Mouse (Mus musculus): ENCODE results near the gene Mup5. TPM values are rescaled to one million over a fixed set of nuclear protein-coding genes. Genes with fewer than 3 reads are reported as not detected.
"Not testable (repeated sequence)": the region's sequence is repeated elsewhere in the genome, so short reads cannot be mapped to it uniquely, and the experiment has no call there.

The Mup5 gene
- total RNA-seq (2017): not detected in 2 replicates

DNA sequence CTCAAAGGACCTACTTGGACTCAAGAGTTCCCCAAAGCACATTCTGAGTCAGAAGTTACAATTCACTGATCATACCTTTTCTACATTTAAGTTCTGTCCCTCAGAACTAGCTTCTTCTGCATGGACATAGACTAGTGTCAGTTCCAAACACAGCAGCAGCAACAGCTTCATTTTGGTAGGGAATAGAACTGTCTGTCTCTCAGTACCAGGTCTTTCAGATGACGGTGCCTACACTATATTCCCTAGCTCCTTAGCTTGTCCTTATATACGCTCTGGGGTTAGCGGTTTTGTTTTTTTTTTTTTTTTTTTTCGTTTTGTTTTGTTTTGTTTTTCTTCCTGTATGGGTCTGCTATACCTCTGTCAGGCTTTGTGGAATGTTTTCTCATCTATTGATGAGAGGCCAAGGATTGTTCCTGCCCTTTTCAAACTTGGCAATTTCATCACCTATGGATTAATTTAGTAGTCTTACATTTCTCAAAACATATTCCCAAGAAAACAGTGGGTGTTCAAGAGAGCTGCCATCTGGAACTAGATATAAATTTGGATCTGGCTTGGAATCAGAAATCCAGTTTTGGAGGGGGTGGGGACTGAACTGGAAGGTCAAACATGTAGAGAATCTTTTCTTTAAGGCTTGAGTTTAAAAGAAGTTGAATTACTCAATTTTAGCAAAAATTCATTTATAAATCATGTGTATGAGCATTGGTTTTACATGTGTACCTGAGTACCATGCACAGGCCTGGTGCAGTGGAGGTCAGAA, at the start of gene Mup5:
Mup5 (minus strand) TSS at position 282 of the 757 bp plus-strand sequence.
- ATAC-seq (replicated peaks; ENCODE audit: low read depth, poor library complexity, severe bottlenecking): no peak

DNA sequence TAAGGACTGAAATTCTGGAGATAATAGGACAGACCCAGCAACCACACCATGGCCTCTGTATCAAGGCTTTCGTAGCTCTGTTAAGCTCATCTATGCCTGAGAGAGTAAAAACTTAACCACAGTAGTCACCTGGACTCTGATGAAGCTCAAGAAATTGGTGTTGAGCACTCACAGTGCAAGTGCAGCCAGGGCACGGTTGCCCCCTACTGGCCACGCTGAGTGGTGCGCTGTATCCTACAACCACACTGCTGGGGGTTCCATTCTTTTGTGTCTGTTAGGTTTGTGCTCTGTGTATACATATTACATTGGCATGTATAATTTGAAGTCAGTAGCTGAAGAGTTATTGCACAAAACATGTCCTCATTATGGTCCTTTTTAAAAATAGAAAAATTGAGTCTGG, 23.1 kb upstream of the Mup5 start:
- ATAC-seq (replicated peaks; ENCODE audit: low read depth, poor library complexity, severe bottlenecking): no peak

DNA sequence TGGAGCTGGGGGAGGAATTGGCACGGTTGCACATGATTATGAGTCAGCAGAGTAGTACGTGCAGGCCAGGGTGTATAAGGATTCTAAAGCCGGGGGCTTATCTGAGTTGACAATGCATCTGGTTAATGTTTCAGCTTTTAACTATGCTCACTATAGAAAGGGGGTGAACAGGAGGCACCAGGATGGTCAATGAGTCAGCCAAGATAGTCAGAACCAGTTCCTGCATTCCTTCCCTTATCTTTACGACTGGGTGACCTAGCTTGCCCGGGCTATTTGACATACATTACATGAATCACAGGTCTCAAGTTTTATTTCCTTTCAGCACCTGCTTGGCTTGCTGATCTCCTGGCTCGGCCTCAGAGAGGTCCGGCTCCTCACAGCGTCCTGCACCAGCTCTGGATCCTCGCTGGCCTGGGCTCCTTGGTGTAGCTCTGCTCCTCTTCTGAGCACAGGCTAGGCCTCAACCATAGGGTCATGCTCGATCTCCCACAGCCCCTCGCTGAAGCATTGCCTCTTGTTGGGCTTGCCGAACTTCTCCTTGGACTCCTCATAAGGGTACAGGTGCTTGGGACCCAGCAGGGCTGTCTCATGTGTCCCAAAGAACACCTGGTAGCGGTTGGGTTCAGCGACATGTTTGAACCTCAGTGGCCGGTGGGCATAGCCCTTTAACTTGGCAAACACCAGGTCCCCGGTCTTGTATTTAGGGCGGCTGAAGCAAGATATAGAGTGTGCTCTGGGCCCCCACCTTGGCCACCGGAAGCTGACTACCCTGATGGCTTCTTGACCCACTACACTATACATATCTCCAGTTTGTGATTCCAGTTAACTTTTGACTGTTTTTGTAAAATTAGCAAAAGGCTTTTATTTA, 21.0 kb upstream of the Mup5 start:
- no peak for ATAC-seq (replicated peaks; ENCODE audit: low read depth, poor library complexity, severe bottlenecking)

DNA sequence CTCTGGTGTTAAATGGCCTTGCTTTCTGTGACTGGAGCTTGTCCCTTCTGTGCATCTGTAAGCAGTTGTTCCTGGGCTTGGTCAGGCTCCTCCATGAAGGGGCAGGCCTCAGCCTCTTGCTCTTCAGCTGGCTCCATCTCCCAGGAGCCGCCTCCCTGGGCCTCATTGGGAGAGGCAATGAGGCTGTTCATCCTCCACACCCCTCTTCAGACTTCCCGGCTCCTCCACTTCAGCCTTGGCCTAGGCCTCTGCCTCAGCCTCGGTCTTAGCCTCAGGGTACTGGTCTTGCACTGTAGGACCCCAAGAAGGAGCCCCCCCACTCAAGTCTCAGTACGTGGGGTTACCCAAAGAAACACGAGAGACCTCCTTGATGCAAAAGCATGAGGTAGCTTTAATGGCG, 20.3 kb upstream of the Mup5 start:
- ATAC-seq (replicated peaks; ENCODE audit: low read depth, poor library complexity, severe bottlenecking): no peak

DNA sequence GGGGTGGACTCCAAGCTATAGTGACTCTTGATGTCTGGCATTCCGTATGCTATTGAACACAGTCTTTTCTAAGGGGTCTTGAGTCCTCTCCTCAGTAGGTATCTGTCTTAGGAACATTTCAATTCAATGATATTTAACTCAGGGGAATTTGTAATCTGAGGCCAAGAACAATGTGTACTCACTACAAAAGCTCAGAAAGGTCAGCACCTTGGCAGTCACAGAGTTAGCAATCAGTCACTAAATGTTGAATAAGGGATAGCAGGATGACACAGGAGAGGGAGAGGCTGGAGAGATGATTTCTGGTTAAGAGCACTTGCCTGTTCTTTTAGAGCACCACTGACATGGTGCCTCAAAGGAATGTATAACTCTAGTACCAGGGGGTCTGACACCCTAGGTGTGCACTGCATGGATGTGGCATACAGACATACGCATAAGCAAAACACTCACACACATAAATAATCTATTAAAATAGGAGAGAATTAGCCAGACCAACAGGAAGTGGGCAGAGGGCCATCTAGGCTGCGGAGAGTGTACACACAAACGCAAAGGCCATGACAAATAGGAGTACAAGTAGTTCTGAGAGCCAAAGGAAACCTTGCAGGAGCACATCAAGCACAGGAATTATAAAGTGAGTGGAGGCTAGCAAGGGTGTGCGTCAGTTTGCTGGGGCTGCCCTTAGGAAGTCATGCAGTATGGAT, 9.9 kb upstream of the Mup5 start:
- no peak for ATAC-seq (replicated peaks; ENCODE audit: low read depth, poor library complexity, severe bottlenecking)

DNA sequence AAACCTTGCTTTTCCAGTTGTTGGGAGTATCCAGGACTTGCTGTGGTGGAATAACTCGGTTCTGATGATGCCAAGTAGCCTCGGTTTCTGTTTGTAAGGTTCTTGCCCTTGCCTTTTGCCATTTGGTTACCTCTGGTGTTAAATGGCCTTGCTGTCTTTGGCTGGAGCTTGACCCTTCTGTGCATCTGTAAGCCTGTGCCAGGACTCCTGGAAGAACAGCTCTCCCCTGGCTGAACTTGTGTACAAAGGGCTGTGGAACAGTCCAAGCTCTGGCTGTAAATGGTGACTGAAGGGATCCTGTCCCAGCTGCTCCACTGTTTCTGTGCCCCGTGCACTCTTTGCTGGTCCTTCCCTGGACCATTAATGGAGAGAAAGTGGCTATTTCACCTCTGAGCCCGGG, 5.8 kb downstream of the Mup5 start:
- no peak for ATAC-seq (replicated peaks; ENCODE audit: low read depth, poor library complexity, severe bottlenecking)

DNA sequence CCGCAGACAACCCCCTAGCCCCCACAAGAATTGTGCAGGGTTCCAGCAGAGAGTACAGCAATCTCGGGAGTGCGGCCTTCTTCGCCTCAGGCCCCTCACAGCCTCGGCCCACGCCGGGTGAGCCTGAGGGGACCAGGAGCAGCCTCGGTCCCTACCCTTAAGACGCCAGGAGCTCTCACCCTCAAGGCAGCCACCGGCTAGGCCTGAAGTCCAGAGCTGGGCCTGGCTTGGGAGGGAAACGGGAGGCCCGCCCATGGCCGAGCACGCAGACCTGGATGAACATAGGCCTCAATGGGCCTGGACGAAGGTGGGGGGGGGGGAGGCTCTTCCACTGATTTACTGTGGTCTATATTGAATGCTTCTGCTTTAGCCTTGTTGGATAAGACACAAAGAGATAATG, 11.8 kb downstream of the Mup5 start:
- no peak for ATAC-seq (replicated peaks; ENCODE audit: low read depth, poor library complexity, severe bottlenecking)

DNA sequence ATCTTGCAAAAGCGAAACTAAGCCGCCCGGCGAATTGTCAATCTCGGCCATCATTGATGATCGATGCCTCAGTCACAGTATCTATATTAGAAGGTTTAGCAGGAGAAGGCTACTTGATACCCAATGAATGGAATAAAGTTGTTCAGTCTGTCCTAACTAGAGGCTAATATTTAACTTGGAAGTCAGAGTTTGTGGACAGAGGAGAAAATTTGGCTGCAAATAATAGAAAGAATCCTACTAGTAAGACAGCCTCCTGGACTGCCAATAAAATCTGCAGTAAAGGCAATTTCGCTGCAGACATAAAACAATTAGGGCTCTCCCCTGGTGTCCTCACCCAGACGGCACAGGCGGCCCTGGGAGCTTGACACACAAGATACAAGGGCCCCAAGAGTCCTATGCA, 12.5 kb downstream of the Mup5 start:
- not testable (repeated sequence) for ATAC-seq (replicated peaks; ENCODE audit: low read depth, poor library complexity, severe bottlenecking)

DNA sequence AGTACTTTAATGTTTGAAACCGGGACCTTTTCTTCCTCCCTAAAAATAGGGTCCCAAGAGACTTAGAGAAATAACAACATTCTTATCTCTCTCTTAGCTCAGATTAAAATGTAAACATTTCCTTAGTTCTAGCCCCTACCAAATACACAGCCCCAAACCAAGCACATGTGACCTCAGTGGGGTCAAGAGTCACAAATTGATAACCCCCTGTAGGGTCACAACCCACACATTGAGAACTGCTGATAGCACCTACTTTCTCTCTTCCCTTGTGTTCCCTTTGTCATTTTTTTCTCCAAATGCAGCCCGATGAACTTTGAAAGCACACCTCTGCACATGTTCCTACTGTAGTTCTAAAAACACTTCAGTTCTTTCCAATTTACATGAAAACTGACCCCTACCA, 19.4 kb downstream of the Mup5 start:
- ATAC-seq (replicated peaks; ENCODE audit: low read depth, poor library complexity, severe bottlenecking): no peak

DNA sequence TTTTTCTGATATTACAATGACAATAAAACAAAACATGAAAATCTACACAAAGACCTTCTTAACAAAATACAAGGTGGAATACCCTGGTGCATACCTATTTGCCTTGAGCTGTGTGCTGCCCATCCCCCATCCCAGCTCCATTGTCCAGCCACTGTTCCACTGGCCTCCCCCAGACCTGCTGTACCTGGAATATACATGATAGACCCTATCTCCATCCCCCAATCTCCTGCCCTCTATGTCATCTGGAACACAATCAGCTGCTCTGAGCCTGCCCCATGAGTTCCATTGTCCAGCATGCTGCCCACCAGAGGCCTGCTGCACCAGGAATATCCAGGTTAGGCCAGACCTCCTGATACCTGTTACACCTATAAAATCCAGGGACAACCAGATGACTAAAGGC, 21.6 kb downstream of the Mup5 start:
- no peak for ATAC-seq (replicated peaks; ENCODE audit: low read depth, poor library complexity, severe bottlenecking)

DNA sequence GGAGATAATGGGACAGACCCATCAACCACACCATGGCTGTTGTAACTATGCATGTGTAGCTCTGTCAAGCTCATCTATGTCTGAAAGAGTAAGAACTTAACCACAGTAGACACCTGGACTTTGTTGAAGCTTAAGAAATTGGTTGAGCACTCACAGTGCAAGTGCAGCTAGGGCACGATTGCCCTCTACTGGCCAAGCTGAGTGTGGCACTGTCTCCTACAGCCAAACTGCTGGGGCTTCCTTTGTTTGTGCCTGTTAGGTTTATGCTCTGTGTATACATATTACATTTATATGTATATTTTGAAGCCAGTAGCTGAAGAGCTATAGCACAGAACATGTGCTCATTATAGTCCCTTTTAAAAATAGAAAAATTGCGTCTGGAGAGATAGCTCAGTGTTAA, 23.8 kb downstream of the Mup5 start:
- ATAC-seq (replicated peaks; ENCODE audit: low read depth, poor library complexity, severe bottlenecking): not testable (repeated sequence)

DNA sequence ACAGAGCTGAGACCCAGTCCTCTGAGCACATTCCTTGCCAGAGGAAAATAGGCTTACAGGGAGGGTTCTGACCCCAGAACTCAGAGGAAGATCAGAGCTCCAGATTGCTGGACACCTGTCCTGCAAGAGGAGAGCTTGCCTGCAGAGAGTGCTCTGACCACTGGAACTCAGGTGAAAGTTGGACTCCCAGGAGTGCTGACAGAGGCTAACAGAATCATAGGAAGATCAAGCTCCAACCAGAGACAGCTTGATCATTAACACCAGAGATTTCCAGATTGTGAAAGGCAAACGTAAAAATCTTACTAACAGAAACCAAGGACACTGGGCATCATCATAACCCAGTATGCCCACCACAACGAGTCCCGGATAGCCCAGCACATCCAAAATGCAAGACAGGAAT, 26.1 kb downstream of the Mup5 start:
- ATAC-seq (replicated peaks; ENCODE audit: low read depth, poor library complexity, severe bottlenecking): not testable (repeated sequence)

DNA sequence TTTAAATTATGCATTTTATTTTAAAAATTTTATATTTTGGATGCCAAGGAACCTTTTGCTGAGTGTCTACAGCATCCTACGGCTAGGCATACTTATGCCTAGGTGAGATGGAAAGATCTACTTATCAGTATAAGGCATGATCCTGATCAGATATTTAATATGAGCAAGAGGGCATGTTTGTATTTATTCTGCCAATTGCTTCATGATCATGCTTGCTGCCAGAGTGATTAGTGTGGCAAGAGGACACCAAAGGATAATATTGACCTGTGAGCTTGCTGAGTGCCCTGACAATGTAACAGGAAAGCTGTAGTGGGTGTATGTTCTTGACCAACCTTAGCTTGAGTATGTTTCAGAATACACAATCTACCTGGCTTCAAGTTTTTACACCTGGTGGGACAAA, 45.3 kb downstream of the Mup5 start:
- ATAC-seq (replicated peaks; ENCODE audit: low read depth, poor library complexity, severe bottlenecking): not testable (repeated sequence)

DNA sequence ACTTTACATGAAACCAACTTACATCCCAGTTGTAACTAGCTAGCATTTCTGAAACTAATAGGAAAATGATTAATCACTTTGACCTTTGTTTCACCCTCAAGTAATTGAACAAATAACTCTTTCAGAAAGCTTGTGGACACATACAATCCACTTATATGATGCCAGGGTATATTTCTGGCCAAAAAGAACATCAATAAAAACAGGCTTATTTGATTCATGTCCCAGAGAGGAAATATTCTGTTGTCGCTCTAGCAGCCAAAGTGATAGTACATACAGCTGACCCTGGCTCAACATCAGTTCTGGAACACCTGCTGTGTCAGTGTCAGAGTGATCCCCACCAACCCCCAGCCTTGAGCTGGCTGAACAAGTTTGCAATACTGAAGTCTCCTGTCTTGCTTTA, 50.8 kb downstream of the Mup5 start:
- ATAC-seq (replicated peaks; ENCODE audit: low read depth, poor library complexity, severe bottlenecking): not testable (repeated sequence)

DNA sequence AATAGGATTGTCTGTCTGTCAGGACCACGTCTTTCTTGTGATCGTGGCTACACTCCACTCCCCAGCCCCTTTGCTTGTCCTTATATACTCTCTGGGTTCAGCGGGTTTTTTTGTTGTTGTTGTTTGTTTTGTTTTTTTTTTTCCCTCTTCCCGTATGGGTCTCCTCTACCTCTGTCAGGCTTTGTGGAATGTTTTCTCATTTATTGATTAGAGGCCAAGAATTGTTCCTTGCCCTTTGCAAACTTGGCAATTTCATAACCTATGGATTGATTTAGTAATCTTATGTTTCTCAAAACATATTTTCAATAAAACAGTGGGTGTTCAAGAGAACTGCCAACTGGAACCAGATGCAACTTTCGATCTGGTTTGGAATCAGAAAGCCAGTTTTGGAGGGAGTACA, 52.9 kb downstream of the Mup5 start, which contains the start of gene Mup19:
Mup19 (minus strand) TSS at position 101 of the 400 bp plus-strand sequence.
- not testable (repeated sequence) for ATAC-seq (replicated peaks; ENCODE audit: low read depth, poor library complexity, severe bottlenecking)

Other genes starting within 250 kb of the Mup5 start
- not detected in 2 replicates for gene Mup17, start 239.4 kb downstream of the Mup5 start, total RNA-seq (2017)
- gene Mup18, start 161.1 kb downstream of the Mup5 start, total RNA-seq (2017): not detected in 2 replicates
- gene Mup19, start 53.0 kb downstream of the Mup5 start, total RNA-seq (2017): not detected in 2 replicates
- not detected in 2 replicates for gene Mup20, start 218.9 kb upstream of the Mup5 start, total RNA-seq (2017)